Mouse (Mus musculus) lung, adult 2 months (tissue): Measurements from ENCODE around the gene Slc25a47.

Experiments
- CTCF ChIP-seq: fragments of 200-500 bp; IDR thresholded peaks from 2 replicates; pipeline ENCODE4 v1.5.1; 2011; ENCODE audit warnings: mild to moderate bottlenecking, low read length, control low read depth; ENCODE audit not compliant: insufficient read depth
- POLR2A ChIP-seq: fragments of 200-500 bp; IDR thresholded peaks from 2 replicates; pipeline ENCODE4 v1.6.1; 2011; ENCODE audit warnings: low read depth, mild to moderate bottlenecking, control low read depth, low read length, borderline replicate concordance; ENCODE audit errors: extremely low read depth

GRCm38 (mm10) chr12:108824225-108824874, 11.5 kb upstream of the Slc25a47 start:
- no peak for TF ChIP-seq CTCF
- TF ChIP-seq POLR2A, result no peak
